Mouse (Mus musculus) central nervous system, embryonic 11.5 days (tissue): ENCODE results near the gene Olfr456. TPM values are rescaled to one million over a fixed set of nuclear protein-coding genes. Genes with fewer than 3 reads are reported as not detected.

Experiments
- polyA plus RNA-seq: library from polyadenylated mRNA; depleted of rRNA; stranded (reverse); fragments of >200 nt; gene quantifications from 2 replicates; pipeline ENCODE4 v1.2.3, GENCODE M21; 2012; rRNA removed

Gene Olfr456
- polyA plus RNA-seq: not detected in 2 replicates

GRCm38 (mm10) chr6:42487114-42487513 is at the start of gene Olfr456:
Olfr456 (minus strand) TSS chr6:42487214.

DNA sequence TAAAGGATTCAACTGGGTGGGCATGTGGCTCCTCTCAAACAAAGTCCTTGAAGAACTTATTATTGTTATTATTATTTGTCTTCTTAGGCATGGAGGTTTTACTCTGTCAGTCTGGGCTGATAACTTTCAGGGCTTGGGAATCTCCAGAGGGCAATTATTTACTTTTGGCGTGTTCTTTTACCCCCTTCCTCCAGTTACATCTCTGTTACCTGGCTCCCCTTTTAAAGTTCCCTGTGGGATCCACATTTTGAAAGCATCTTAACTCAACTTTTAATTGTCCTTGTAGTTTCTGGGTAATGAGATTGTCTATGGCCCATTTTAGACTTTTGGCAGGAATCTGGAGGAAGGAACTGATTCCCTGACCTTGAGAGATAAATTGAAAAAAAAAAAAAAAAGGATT is 10.8 kb downstream of the Olfr456 start, which contains the start of gene Olfr457:
Olfr457 (minus strand) TSS at position 101 of the 400 bp plus-strand sequence.

GRCm38 (mm10) chr6:42465096-42465495 is 21.9 kb downstream of the Olfr456 start, which contains the start of gene Olfr458:
Olfr458 (minus strand) TSS chr6:42465196.

Other genes with a start within 250 kb of the Olfr456 start
- gene Gstk1, start 241.3 kb downstream of the Olfr456 start, polyA plus RNA-seq: 11.7 and 18.5 TPM in 2 replicates
- 0.35 and 0.87 TPM in 2 replicates for gene Tmem139, start 225.2 kb downstream of the Olfr456 start, polyA plus RNA-seq
- 79.0 and 114 TPM in 2 replicates for gene Casp2, start 222.2 kb downstream of the Olfr456 start, polyA plus RNA-seq
- gene Clcn1, start 200.5 kb downstream of the Olfr456 start, polyA plus RNA-seq: 8.6 and 9.3 TPM in 2 replicates
- 10.4 and 12.3 TPM in 2 replicates for gene Fam131b, start 162.6 kb downstream of the Olfr456 start, polyA plus RNA-seq
- gene Zyx, start 137.6 kb downstream of the Olfr456 start, polyA plus RNA-seq: 57.3 and 91.0 TPM in 2 replicates
- gene Epha1, start 113.9 kb downstream of the Olfr456 start, polyA plus RNA-seq: 1.9 and 3.1 TPM in 2 replicates
- 0.14 TPM in 1 of 2 replicates, not detected in the other for gene Tas2r143, start 87.0 kb downstream of the Olfr456 start, polyA plus RNA-seq
- 0.09 TPM in 1 of 2 replicates, not detected in the other for gene Tas2r135, start 81.8 kb downstream of the Olfr456 start, polyA plus RNA-seq
- gene Tas2r126, start 52.7 kb downstream of the Olfr456 start, polyA plus RNA-seq: not detected in 2 replicates
- not detected in 2 replicates for gene Olfr458, start 22.0 kb downstream of the Olfr456 start, polyA plus RNA-seq
- gene Olfr457, start 10.9 kb downstream of the Olfr456 start, polyA plus RNA-seq: not detected in 2 replicates
- not detected in 2 replicates for gene Olfr455, start 60.4 kb upstream of the Olfr456 start, polyA plus RNA-seq
- not detected in 2 replicates for gene Tcaf3, start 110.5 kb upstream of the Olfr456 start, polyA plus RNA-seq
- 2.9 and 3.8 TPM in 2 replicates for gene Tcaf2, start 158.0 kb upstream of the Olfr456 start, polyA plus RNA-seq
- 85.2 and 88.9 TPM in 2 replicates for gene Tcaf1, start 222.9 kb upstream of the Olfr456 start, polyA plus RNA-seq